Mouse (Mus musculus): ENCODE results near the gene Ocln. TPM values are rescaled to one million over a fixed set of nuclear protein-coding genes. Genes with fewer than 3 reads are reported as not detected.

Gene Ocln
- total and polyA plus RNA-seq, 3 experiments = 0.50 to 2.2 (median 0.70) TPM

GRCm38 (mm10) chr13:100543011-100543767, 9.3 kb downstream of the Ocln start:
- TF ChIP-seq NRF1 (IDR thresholded peaks at IDR 0.05; ENCODE audit: low read depth, low read length) (no peak), HCFC1 (IDR thresholded peaks at IDR 0.05; ENCODE audit: low read depth, low read length) (no peak), UBTF (IDR thresholded peaks at IDR 0.05; ENCODE audit: low read depth, low read length) (no peak), JUND (conservative IDR thresholded peaks at IDR 0.05; ENCODE audit: low read depth, low read length) (no peak), POLR2AphosphoS2 (IDR thresholded peaks at IDR 0.05; ENCODE audit: low read depth, low read length) (no peak), CHD2 (IDR thresholded peaks at IDR 0.05; ENCODE audit: low read length) (no peak), SIN3A (IDR thresholded peaks at IDR 0.05; ENCODE audit: low read length) (no peak), USF2 (conservative IDR thresholded peaks at IDR 0.05; ENCODE audit: low read depth, low read length) (no peak), MXI1 (IDR thresholded peaks at IDR 0.05; ENCODE audit: low read depth, low read length) (no peak), MYC (IDR thresholded peaks at IDR 0.05; ENCODE audit: low read depth, low read length) (no peak), NELFE (IDR thresholded peaks at IDR 0.05; ENCODE audit: low read depth, low read length) (no peak)
- no peak for DNase-seq (ENCODE audit: extremely low read depth)
- no peak overlapping the region for H3K4me3 ChIP-seq (replicated peaks in 1 of 3; ENCODE audit: low read depth in 2 of 3, low read length in 2 of 3, poor library complexity in 1 of 3)
- in situ Hi-C loops (cut with MboI; ENCODE audit: low pct_ligation_motif_present, low pct_unique_long_range_greater_than_20kb, low sequenced_read_pairs) = no loop called here
- no peaks in the 10 kb centered on the region for H3K4me1 ChIP-seq (ENCODE audit: control insufficient read depth in 1 of 2, insufficient read depth in 2 of 2)
- no peak overlapping the region for H3K9ac ChIP-seq (ENCODE audit: insufficient read depth, low read depth)
- H3K27me3 ChIP-seq (replicated peaks) = peaks cover 17% of the 10 kb centered on the region
- H3K4me2 ChIP-seq (ENCODE audit: insufficient read depth, low read depth, poor library complexity, severe bottlenecking) = no peak overlapping the region; the same call in 1 of the 2 replicates
- H3K27ac ChIP-seq (ENCODE audit: insufficient read depth, low read depth) = no peak overlapping the region
- no peaks in the 10 kb centered on the region for H3K36me3 ChIP-seq (replicated peaks in 1 of 2; ENCODE audit: control insufficient read depth in 1 of 2, insufficient read depth in 1 of 2, low read length in 1 of 2)
- dilution Hi-C loops (cut with MboI; ENCODE audit: extremely low pct_ligation_motif_present, extremely low pct_unique_long_range_greater_than_20kb, low sequenced_read_pairs) = no loop called here
- no peaks in the 10 kb centered on the region for H3K9me3 ChIP-seq (replicated peaks; ENCODE audit: low read length)
- H3K79me2 ChIP-seq (replicated peaks; ENCODE audit: control insufficient read depth, extremely low read depth, insufficient read depth, poor library complexity, severe bottlenecking) = no peaks in the 10 kb centered on the region

GRCm38 (mm10) chr13:100536149-100536548, 16.4 kb downstream of the Ocln start:
- Histone ChIP-seq H3K4me3 (replicated peaks in 1 of 3; ENCODE audit: low read depth in 2 of 3, low read length in 2 of 3, poor library complexity in 1 of 3) (no peak overlapping the region), H3K4me2 (ENCODE audit: insufficient read depth, low read depth, poor library complexity, severe bottlenecking) (no peak overlapping the region), H3K4me1 (ENCODE audit: control insufficient read depth in 1 of 2, insufficient read depth in 2 of 2) (peaks cover 5% of the 10 kb centered on the region in 2 experiments; a peak in 2 of 4 replicates), H3K27ac (ENCODE audit: insufficient read depth, low read depth) (no peak overlapping the region), H3K9me3 (replicated peaks; ENCODE audit: low read length) (no peaks in the 10 kb centered on the region), H3K27me3 (replicated peaks) (no peaks in the 10 kb centered on the region), H3K79me2 (replicated peaks; ENCODE audit: control insufficient read depth, extremely low read depth, insufficient read depth, poor library complexity, severe bottlenecking) (no peaks in the 10 kb centered on the region), H3K36me3 (replicated peaks in 1 of 2; ENCODE audit: control insufficient read depth in 1 of 2, insufficient read depth in 1 of 2, low read length in 1 of 2) (no peaks in the 10 kb centered on the region), H3K9ac (ENCODE audit: insufficient read depth, low read depth) (no peak overlapping the region)
- in situ Hi-C loops (cut with MboI; ENCODE audit: low pct_ligation_motif_present, low pct_unique_long_range_greater_than_20kb, low sequenced_read_pairs) (no loop called here), dilution Hi-C loops (cut with MboI; ENCODE audit: extremely low pct_ligation_motif_present, extremely low pct_unique_long_range_greater_than_20kb, low sequenced_read_pairs) (no loop called here)
- no peak for DNase-seq (ENCODE audit: extremely low read depth)
- no peak for TF ChIP-seq MEF2A (IDR thresholded peaks at IDR 0.05; ENCODE audit: borderline replicate concordance, low read depth, low read length)
- no peak for TF ChIP-seq E2F4 (IDR thresholded peaks at IDR 0.05; ENCODE audit: insufficient replicate concordance, low read depth, low read length)
- TF ChIP-seq IRF4 (IDR thresholded peaks at IDR 0.05; ENCODE audit: low read depth, low read length) = no peak
